Mouse (Mus musculus): ENCODE data around the gene Alyref.

GRCm38 (mm10) chr11:120608241-120609034 lies 10.3 kb upstream of the Alyref start, which contains the start of gene Npb:
- no peak for TF ChIP-seq EP300 (IDR thresholded peaks at IDR 0.05; ENCODE audit: low read depth)
- no peak for TF ChIP-seq CTCF (IDR thresholded peaks at IDR 0.05; ENCODE audit: low read depth)
